Mouse (Mus musculus) olfactory bulb, adult 2 months (tissue): ENCODE data around the gene Ndufa12. TPM values are rescaled to one million over a fixed set of nuclear protein-coding genes. Genes with fewer than 3 reads are reported as not detected.

Source experiments
- H3K27ac ChIP-seq: fragments of 200-500 bp; 2 replicates; pipeline ENCODE4 v1.5.1; 2012; ENCODE audit warnings: low read depth, low read length; ENCODE audit not compliant: insufficient read depth
- H3K4me1 ChIP-seq: fragments of 200-500 bp; 2 replicates; pipeline ENCODE4 v1.6.1; 2012; ENCODE audit warnings: low read length; ENCODE audit not compliant: control insufficient read depth, insufficient read depth
- H3K4me3 ChIP-seq: fragments of 200-500 bp; 2 replicates; pipeline ENCODE4 v1.5.1; 2012; ENCODE audit warnings: mild to moderate bottlenecking, low read depth, low read length, moderate library complexity; ENCODE audit not compliant: insufficient read depth
- CTCF ChIP-seq: fragments of 200-500 bp; IDR thresholded peaks from 2 replicates; pipeline ENCODE4 v1.5.1; 2012; ENCODE audit warnings: low read depth, mild to moderate bottlenecking, low read length, moderate library complexity; ENCODE audit not compliant: insufficient read depth
- POLR2A ChIP-seq: fragments of 200-500 bp; IDR thresholded peaks from 2 replicates; pipeline ENCODE4 v1.6.1; 2012; ENCODE audit warnings: mild to moderate bottlenecking, low read depth, low read length, moderate library complexity; ENCODE audit not compliant: insufficient read depth
- WGBS: fragments of 180-500 bp; shearing (Covaris S2); methylation state at CpG from one replicate; pipeline ENCODE4 v1.1.7; 2018; 5-methylcytosine and 5-hydroxymethylcytosine counted together
- polyA plus RNA-seq: library from polyadenylated mRNA; stranded (reverse); fragments of >200 nt; gene quantifications from 2 replicates; pipeline ENCODE4 v1.2.4, GENCODE M21; 2012; ENCODE audit warnings: low replicate concordance; ENCODE audit not compliant: missing spikeins, insufficient read depth, insufficient read length

Gene Ndufa12
- polyA plus RNA-seq, 1 experiment, result not detected

DNA sequence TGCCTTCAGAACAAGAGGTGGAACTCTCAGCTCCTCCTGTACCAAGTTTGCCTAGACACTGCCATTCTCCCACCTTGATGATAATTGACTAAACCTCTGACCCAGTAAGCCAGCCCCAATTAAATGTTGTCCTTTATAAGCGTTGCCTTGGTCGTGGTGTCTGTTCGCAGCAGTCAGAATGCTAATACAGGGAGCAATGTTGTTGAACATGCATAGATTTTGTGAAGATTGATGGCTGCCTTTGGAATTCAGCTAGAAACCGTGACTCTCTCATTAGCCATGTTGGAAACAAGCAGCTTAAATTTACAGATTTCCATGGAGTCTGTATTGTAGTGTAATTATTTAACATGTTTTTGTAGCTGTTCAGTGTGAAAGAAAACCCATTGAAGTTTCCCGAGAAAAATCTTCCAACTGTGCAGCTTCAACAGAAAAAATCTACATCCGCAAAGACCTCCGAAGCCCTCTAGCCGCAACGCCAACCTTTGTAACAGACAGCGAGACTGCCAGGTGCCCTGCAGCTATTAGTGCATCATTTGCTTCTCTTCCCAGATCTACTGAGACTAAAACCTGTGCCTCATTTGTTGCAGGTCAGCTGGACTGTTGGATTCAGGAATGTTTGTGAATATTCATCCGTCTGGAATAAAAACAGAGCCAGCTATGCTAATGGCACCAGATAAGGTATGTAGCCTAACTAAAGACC is 31.3 kb upstream of the Ndufa12 start:
- 57% methylated on average over 11 of the region's 11 CpGs for WGBS
- no peak overlapping the region for H3K4me3 ChIP-seq
- no peak overlapping the region for H3K27ac ChIP-seq
- TF ChIP-seq CTCF (no peak), POLR2A (no peak)
- no peaks in the 10 kb centered on the region for H3K4me1 ChIP-seq

DNA sequence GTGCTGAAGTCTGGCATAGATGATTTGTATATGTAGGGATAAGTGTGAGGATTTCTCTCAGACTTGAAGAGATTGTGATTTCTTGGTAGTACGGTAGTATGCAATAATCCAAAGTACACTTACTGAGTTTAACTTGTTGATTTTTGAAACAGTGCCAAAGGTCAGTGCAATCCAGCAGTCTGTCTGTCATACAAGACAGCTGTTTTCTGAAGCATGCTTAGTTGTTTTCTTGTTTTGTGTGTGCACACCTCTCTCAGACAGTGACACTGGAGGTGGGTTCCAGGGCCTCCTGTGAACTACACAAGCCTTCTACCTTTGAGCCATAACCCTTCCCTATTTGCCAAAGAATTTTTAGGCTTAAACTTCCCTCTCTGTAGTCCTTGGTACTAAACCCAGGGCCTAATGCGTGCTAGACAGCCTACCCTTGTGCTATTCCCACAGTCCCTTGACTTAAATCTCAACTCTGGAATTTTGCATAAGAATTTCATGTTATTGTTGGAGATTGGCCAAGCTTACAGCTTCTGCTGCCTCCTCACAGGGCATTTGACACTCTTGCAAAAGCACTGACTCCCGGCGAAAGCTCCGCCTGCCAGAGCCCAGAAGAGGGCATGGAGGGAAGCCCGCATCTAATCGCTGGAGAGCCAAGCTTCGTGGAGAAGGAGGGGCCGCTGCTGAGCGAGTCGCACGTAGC is 26.9 kb upstream of the Ndufa12 start:
- TF ChIP-seq POLR2A (no peak), CTCF (no peak)
- Histone ChIP-seq H3K27ac (no peak overlapping the region), H3K4me3 (no peak overlapping the region), H3K4me1 (no peaks in the 10 kb centered on the region)
- 44% methylated on average over 12 of the region's 12 CpGs for WGBS

DNA sequence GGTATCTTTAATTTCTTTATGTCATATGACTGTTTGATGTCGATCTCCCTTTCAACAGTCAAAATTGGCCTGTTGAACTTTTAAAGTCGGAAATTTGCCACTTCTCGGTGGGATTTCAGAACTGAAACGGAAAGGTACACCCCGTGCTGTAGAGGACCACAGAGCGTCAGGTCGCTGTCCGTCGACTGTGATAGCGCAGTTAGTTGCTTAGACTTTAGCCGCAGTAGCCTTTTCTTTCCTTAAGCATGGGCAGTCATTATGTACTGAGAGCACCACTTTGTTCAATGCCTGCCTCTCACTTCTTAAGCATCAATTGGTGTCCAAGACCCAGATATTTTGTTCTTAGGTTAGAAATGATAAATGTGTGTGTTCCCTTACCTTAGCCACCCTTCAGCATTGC is 26.4 kb upstream of the Ndufa12 start:
- Histone ChIP-seq H3K4me3 (no peak overlapping the region), H3K27ac (no peak overlapping the region), H3K4me1 (no peaks in the 10 kb centered on the region)
- 48% methylated on average over 11 of the region's 11 CpGs for WGBS
- no peak for TF ChIP-seq POLR2A
- no peak for TF ChIP-seq CTCF

DNA sequence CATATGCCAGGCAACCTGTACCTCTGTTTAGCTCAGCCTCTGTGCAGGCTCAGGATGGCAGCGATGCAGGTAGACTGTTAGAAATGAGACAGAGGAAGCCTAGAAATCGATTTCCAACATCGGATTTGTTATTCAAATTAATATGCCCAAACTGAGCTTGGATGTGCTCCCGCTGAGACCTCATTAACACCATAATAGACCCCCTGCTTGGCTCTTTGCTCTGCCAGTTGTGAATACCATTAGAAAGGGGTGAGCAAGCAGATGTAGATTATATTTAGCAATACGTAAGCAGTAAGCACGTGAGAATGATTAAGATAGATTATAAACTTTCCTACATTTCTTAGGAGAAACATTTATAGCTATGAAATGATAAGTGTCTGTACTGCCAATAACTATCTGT is 25.8 kb upstream of the Ndufa12 start:
- TF ChIP-seq POLR2A, result no peak
- no peak for TF ChIP-seq CTCF
- Histone ChIP-seq H3K4me3 (no peak overlapping the region), H3K27ac (no peak overlapping the region), H3K4me1 (no peaks in the 10 kb centered on the region)
- 35% methylated on average over 6 of the region's 6 CpGs for WGBS

DNA sequence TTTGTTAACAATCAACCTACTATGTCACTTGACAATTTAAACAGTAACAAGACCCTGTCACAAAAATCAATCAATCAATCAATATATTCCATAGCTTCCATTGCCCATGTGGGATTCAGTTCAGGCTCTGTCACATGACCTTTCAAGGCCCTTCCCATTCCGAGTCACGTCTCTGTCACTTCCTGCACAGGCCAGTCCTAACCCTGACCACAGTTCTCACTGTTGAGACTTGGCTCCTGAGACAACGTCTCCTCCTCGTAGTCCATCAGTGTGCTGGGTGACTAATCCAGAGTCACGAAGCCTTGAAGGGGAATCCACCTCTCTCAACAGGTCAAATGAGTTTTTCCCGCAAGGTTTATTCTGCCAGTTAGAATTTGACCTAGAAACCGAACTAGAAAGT is 23.9 kb upstream of the Ndufa12 start:
- 84% methylated on average over 7 of the region's 7 CpGs for WGBS
- Histone ChIP-seq H3K27ac (no peak overlapping the region), H3K4me3 (no peak overlapping the region), H3K4me1 (no peaks in the 10 kb centered on the region)
- TF ChIP-seq CTCF (no peak), POLR2A (no peak)

DNA sequence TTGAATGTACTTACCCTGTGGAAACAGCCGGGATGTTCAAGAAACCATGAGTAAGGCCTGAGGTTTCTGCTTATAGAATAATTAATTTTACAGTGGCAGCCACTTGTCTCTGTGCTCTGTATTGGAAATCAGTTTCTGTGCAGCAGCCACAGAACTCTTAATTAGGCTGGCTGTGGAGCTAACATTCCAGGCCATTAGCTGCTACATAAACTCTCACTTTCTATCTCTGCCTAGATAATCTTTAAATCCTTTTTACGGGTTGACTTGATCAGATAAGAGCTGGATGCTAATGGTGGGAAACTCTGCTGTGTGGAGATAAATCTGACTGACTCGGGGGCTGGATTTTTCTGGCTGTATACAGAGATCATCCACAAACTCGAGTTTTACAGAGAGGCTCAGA is 15.3 kb upstream of the Ndufa12 start:
- Histone ChIP-seq H3K27ac (no peak overlapping the region), H3K4me1 (no peaks in the 10 kb centered on the region), H3K4me3 (no peak overlapping the region)
- TF ChIP-seq CTCF (no peak), POLR2A (no peak)
- 53% methylated on average over 4 of the region's 4 CpGs for WGBS

DNA sequence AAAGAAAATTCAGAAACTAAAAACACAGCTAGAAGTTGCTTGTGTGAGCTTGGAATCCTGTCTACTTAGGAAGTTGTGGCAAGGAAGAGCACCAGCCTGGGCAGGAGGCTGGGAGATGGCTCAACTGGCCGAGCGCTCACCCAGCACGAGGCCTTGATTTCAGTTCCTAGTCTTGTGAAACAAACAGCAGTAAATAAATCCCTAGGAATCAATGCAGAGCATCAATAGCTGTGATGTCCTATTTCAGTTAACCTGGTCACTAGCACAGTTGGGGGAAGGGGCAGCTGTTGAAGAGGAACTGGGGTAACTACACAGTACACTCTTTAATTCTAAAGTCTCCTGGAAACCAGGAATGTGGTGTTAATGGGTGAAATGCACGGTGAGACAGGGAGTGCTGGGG is 6.5 kb downstream of the Ndufa12 start:
- H3K27ac ChIP-seq, result no peak overlapping the region
- 84% methylated on average over 4 of the region's 4 CpGs for WGBS
- no peak overlapping the region for H3K4me3 ChIP-seq
- TF ChIP-seq CTCF (no peak), POLR2A (no peak)
- peaks cover 4% of the 10 kb centered on the region for H3K4me1 ChIP-seq

DNA sequence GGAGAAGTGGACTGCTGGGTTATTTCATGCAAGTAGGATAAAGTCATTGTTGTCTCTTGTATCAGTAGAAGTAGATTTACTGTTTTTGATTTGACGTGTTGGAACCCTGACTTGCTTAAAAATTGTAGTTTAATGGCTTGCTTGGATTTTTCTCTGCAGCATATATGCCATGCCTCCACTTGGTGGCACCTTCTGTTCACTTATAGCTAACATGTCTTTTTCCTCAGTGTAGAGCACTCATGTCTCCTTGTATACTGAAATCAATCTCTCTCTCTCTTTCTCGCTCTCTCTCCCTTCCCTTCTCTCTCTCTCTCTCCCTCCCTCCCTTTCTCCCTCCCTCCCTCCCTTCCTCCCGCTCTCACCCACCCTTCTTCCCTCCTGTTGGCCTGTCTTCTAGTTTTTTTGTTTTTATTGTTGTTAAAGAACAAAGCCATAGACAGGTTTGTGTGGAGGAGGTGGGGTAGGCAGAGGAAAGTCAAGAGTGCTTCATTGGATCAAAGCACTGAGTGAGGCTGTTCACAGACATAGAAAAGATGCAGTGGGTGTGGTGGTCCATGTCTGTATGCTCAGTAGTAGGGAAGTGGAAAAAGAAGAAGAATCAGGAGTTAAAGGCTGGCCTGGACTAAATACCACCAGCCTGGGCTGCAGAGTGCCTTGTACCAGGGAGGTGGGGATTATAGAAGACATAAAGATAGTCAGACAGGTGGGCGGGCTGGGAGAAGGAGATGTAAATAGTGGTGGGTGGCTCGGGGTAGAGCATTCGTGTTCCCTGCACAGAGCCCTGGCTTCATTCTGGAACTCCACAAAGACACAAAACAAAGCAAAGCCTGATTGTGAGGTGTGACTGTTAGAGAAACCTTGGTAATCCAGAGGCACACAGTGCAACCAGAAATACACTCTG is 12.4 kb downstream of the Ndufa12 start:
- peak overlapping the region; percentile 48; the same call in 1 of the 2 replicates for H3K27ac ChIP-seq

DNA sequence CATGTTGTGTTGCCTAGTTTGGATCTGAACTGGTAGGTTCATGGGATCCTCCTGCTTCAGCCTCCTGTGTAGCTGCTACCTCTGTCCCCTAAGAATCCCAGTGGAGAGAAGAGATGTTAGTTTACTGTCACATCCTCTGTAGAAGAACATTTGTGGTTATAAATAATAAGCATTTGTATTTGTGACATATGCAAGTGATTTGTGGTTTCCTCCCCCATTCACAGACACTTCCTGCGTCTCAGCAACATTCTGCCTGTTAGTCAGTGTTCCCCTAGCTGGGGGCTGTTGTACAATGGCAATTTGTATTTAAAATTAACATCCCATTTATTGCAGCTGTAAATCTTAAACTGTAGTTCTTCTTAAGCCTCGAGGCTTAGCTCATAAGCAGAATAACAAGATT is 13.2 kb downstream of the Ndufa12 start:
- no peak overlapping the region for H3K27ac ChIP-seq
- TF ChIP-seq POLR2A, result no peak
- TF ChIP-seq CTCF, result no peak
- no peak overlapping the region for H3K4me3 ChIP-seq
- H3K4me1 ChIP-seq, result peaks cover 6% of the 10 kb centered on the region; the same call in 1 of the 2 replicates
- WGBS, result 36% methylated on average over 2 of the region's 2 CpGs

More for the DNA sequence above, 12.4 kb downstream of the Ndufa12 start:
- Histone ChIP-seq H3K4me1 (peaks cover 6% of the 10 kb centered on the region; the same call in 1 of the 2 replicates), H3K4me3 (no peak overlapping the region)
- 38% methylated on average over 6 of the region's 6 CpGs for WGBS
- no peak for TF ChIP-seq CTCF
- no peak for TF ChIP-seq POLR2A
